Mouse (Mus musculus) embryonic fibroblast, embryonic 13.5 days (primary cell): ENCODE measurements at regions not wholly inside any gene's neighbourhood (a gene's known extent, or its start where the extent isn't known, plus 50 kb on each side); places are given as distances from the start of the nearest gene placed in this dataset.

Experiments used
- H3K27ac ChIP-seq: 2 replicates; pipeline ENCODE4 v1.5.1; 2012; ENCODE audit warnings: low read length, control low read depth, inconsistent platforms; ENCODE audit not compliant: insufficient read depth
- H3K4me1 ChIP-seq: 2 replicates; pipeline ENCODE4 v1.6.1; 2011; ENCODE audit warnings: low read length; ENCODE audit not compliant: control insufficient read depth, insufficient read depth
- H3K4me3 ChIP-seq: 2 replicates; pipeline ENCODE4 v1.5.1; 2011; ENCODE audit warnings: mild to moderate bottlenecking, control low read depth, low read length; ENCODE audit not compliant: insufficient read depth
- CTCF ChIP-seq: IDR thresholded peaks from 2 replicates; pipeline ENCODE4 v1.5.1; 2011; ENCODE audit warnings: mild to moderate bottlenecking, control low read depth, low read length, moderate library complexity, borderline replicate concordance; ENCODE audit not compliant: insufficient read depth
- POLR2A ChIP-seq: IDR thresholded peaks from 2 replicates; pipeline ENCODE4 v1.6.1; 2011; ENCODE audit warnings: low read depth, mild to moderate bottlenecking, control low read depth, low read length, moderate library complexity

GRCm38 (mm10) chr13:44534575-44535080, 194.6 kb upstream of the Jarid2 start:
- no peak for TF ChIP-seq POLR2A
- no peak for TF ChIP-seq CTCF
- H3K27ac ChIP-seq: no peak overlapping the region
- no peak overlapping the region for H3K4me3 ChIP-seq
- H3K4me1 ChIP-seq: no peaks in the 10 kb centered on the region

DNA sequence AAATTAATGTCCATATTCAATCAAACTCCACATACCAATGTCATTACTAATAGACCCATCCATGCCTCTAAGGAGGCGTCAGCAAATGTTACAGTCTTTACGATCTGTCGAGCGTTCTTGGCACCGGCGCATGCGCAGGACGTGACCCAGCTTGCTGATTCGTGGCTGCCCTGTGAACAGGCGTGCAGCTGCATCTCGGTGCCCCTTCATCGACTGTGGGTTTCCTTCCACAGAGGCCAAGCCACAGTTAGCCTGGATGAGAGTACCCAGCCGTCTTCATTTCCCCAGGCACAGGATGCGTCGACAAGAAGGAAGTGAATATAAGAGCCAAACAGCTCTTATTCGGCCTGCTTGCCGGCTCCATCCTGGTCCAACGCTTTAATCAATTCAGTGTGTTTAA, 193.8 kb upstream of the Jarid2 start:
- TF ChIP-seq POLR2A (no peak), CTCF (no peak)
- Histone ChIP-seq H3K27ac (no peak overlapping the region), H3K4me1 (no peaks in the 10 kb centered on the region), H3K4me3 (no peak overlapping the region)

- Histone ChIP-seq H3K4me3 (no peak overlapping the region), H3K4me1 (no peaks in the 10 kb centered on the region), H3K27ac (no peak overlapping the region)
- TF ChIP-seq POLR2A (no peak), CTCF (no peak)
Measured at GRCm38 (mm10) chr13:44538238-44538637, 191.0 kb upstream of the Jarid2 start.

DNA sequence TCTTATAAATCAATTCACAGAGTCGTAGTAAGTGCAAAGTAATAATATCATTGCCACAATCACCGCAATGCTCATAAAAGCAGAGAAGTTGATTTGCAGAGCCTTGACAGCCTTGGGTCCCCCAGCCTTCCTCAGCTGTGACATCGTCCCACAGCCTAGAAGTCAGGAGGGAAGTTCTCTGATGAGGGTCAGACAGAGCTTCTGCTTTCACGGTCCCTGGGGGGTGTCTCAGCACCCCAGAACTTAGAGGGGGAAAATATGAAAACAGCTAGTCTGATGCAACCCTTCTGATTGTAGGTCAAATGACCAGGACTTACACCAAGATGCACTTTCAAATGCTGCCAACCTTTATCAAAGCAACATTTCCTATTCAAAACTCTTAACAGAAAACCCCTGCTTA, 188.9 kb upstream of the Jarid2 start:
- Histone ChIP-seq H3K4me3 (no peak overlapping the region), H3K4me1 (no peaks in the 10 kb centered on the region), H3K27ac (no peak overlapping the region)
- no peak for TF ChIP-seq POLR2A
- no peak for TF ChIP-seq CTCF

GRCm38 (mm10) chr13:44541243-44541653, 188.0 kb upstream of the Jarid2 start:
- H3K27ac ChIP-seq: no peak overlapping the region
- H3K4me1 ChIP-seq: no peaks in the 10 kb centered on the region
- H3K4me3 ChIP-seq: no peak overlapping the region
- no peak for TF ChIP-seq CTCF
- no peak for TF ChIP-seq POLR2A

DNA sequence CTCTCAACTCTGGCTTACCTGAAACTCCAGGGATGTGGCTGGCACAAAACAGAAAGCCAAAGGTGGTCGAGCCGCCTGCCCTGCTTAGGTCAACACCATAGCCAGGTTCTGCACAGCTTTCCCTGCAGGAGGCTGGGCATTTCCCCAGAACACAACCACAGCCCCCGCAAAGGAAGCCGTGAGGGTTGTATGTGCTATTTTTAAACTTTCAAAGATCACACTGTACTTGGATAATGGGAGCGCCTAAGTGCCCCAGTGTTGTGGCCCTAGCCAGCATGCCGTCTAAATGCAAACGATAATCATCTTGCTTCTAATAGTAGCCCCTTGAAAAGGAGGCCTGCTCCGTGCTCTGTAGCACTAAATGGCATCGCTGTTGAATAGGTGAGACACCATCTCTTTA, 184.5 kb upstream of the Jarid2 start:
- Histone ChIP-seq H3K4me3 (no peak overlapping the region), H3K27ac (no peak overlapping the region), H3K4me1 (no peaks in the 10 kb centered on the region)
- TF ChIP-seq POLR2A (no peak), CTCF (no peak)

DNA sequence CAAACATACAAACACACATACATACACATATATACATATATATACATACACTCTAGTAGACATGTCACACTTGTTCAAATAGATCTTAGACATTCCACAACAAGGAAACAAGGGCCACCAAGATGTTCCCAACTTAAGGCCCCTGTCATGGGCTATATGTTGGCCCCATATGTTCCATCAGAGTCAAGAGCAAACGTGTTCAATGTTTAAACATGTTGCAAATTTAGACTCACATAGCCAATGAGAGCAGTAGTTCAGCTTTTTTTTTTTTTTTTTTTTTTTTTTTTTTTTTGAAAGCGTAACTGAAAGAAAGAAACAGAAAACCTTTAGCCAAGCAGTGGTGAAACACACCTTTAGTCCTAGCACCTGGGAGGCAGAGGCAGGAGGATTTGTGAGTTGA, 183.0 kb upstream of the Jarid2 start:
- no peaks in the 10 kb centered on the region for H3K4me1 ChIP-seq
- TF ChIP-seq POLR2A: no peak
- no peak for TF ChIP-seq CTCF
- H3K27ac ChIP-seq: no peak overlapping the region
- H3K4me3 ChIP-seq: no peak overlapping the region

DNA sequence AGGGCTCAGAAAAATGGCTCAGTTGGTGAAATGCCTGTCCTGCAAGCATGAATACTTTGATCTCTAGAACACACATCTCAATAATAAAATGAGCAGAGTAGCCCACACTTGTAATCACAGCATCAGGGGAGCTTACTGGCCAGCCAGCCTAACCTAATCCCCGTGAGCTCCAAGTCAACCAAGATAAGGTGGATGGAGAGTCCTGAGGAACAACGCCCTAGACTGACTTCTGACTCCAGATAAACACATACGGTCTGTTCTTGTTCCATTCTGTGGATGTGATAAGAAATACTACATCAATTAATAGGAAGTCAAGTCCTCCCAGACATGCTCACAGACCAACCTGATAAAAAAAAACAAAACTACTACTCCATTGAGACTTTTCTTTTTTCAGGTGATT, 180.4 kb upstream of the Jarid2 start:
- no peak overlapping the region for H3K4me3 ChIP-seq
- TF ChIP-seq CTCF (no peak), POLR2A (no peak)
- no peaks in the 10 kb centered on the region for H3K4me1 ChIP-seq
- H3K27ac ChIP-seq: no peak overlapping the region

- Histone ChIP-seq H3K4me3 (no peak overlapping the region), H3K27ac (no peak overlapping the region), H3K4me1 (no peaks in the 10 kb centered on the region)
- TF ChIP-seq POLR2A (no peak), CTCF (no peak)
Measured at GRCm38 (mm10) chr13:44553363-44553762, 175.9 kb upstream of the Jarid2 start.

- Histone ChIP-seq H3K4me3 (no peak overlapping the region), H3K4me1 (no peaks in the 10 kb centered on the region), H3K27ac (no peak overlapping the region)
- no peak for TF ChIP-seq CTCF
- TF ChIP-seq POLR2A: no peak
Measured at GRCm38 (mm10) chr13:44554686-44555463, 174.4 kb upstream of the Jarid2 start.
